Mouse (Mus musculus) brain, embryonic 14.5 days (tissue): ENCODE measurements around the gene Far2.

Experiments
- CTCF ChIP-seq: fragments of 200-500 bp; IDR thresholded peaks from 2 replicates; pipeline ENCODE4 v1.5.1; 2012; ENCODE audit warnings: inconsistent platforms, mild to moderate bottlenecking, moderate library complexity, borderline replicate concordance; ENCODE audit not compliant: insufficient read depth, insufficient read length; ENCODE audit errors: extremely low read depth
- POLR2A ChIP-seq: fragments of 200-500 bp; IDR thresholded peaks from 2 replicates; pipeline ENCODE4 v1.6.1; 2012; ENCODE audit warnings: mild to moderate bottlenecking, inconsistent platforms, borderline replicate concordance; ENCODE audit not compliant: poor library complexity, insufficient read depth, insufficient read length, severe bottlenecking; ENCODE audit errors: extremely low read depth

DNA sequence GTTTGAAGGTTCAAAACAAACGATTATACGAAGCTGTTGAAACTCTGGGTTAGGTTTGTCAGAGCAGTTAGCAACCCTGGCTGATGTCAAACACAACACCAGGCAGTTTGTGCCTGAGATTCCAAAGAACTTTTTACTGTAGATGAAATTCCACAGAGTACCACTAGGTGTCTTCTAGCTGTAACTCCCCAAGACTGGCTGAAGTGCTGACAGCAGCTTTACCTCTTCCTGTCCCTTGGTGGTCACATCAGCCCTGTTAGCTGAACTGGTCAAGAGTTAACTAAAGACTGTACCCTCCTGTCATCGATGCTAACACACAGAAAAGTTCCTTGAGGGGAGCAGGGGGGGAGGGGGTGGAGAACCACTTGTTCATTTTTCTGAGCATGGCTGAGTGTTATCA, 46.0 kb upstream of the Far2 start:
- no peak for TF ChIP-seq POLR2A
- TF ChIP-seq CTCF: peak; percentile 51; the same call in 1 of the 2 replicates
